Mouse (Mus musculus) ovary, postnatal 10 days (tissue): ENCODE data around the gene Rgsl1.
"Not testable (repeated sequence)": the region's sequence is repeated elsewhere in the genome, so short reads cannot be mapped to it uniquely, and the experiment has no call there.

Source experiments
- DNase-seq: peaks from one replicate; pipeline ENCODE4 v3.0.0; 2022; ENCODE audit warnings: low spot score

Rgsl1 gene

DNA sequence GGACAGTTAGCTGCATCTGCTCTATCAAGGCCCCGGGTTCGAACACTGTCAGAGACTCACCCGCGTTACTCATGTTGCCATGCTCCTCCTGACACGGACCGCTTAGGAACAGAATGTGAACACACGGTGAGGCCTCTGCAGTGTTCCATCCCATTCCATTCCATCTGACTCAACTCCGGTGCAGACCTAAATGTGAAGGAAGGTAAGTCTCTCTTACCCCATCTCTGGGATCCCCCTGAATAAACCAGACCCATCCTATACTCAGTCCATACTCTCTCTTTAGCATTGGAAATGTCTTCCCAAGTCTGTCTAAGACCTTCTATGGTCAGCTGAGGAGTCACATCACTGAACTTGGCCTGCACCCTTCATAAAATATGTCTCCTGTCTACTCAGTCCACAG, at the start of gene Rgsl1:
TSS of gene Rgsl1 (minus strand) at position 101 of the 400 bp plus-strand sequence.
- no peak for DNase-seq

GRCm38 (mm10) chr1:153891442-153891841, 47.5 kb upstream of the Rgsl1 start, which contains the start of gene Teddm1a:
Gene Teddm1a, plus strand, starts transcription at chr1:153891742.
- DNase-seq, result no peak

DNA sequence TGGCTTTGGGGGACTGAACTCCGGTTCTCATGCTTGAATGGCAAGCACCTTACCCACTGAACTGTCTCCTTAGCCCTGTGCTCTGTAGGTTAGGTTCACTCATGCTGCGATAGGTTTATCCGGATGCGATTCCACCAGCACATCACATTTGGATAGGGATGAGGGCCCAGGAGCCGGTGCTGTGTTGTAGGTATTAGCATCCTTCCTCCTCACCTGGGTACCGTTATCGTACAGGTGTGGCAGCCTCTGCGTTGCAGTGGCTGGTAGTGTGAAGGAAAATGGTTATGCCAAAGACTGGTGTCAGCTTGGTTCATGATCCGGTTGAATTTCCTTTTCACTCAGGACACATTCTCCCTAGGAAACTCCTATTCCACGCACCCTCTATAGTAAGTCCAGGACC, 46.2 kb upstream of the Rgsl1 start:
- no peak for DNase-seq

GRCm38 (mm10) chr1:153886024-153886633, 42.2 kb upstream of the Rgsl1 start:
- no peak for DNase-seq

GRCm38 (mm10) chr1:153880391-153880790, 36.4 kb upstream of the Rgsl1 start:
- not testable (repeated sequence) for DNase-seq

DNA sequence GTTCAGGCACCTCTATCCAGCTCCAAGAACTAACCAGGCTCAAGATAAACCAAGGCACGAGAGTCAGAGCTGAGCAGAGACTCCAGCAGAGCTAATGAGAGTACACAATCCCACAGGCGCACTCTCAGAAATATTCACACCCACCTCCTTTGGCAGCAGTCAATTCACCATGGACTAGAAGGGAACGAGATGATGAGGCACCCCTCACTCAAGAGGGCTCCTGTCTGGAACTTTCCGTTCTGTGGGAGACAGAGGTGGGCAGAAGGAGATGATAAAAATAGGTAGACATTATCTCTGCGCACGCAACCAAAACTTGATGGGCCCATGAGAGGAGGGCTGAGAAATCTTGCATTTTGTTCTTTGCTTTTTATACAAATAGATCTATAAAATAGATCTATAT, 30.1 kb upstream of the Rgsl1 start, which contains the start of gene Teddm1b:
TSS of gene Teddm1b (plus strand) at position 301 of the 400 bp plus-strand sequence.
- DNase-seq, result no peak

DNA sequence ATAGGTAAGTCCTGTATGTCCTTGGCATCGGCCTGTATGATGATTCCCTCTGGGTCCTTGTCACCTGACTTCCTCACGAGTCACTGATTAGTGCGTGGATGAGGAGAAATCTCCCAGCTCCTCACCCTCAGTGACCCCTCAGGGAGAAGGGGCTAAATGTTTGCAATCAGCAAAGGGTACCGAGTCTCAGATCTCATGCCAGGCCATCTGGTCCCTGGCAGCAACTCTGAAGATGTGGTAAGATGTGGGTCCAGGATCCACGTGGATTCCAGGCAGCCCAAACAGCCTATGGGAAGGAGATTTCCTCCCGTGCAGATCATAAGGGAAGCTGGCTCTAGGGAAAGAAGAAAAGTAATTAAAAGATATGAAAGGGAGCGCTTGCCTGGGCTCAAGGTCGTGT, 12.0 kb upstream of the Rgsl1 start:
- DNase-seq, result no peak

- not testable (repeated sequence) for DNase-seq
Measured at GRCm38 (mm10) chr1:153852696-153853095, 8.8 kb upstream of the Rgsl1 start.

DNA sequence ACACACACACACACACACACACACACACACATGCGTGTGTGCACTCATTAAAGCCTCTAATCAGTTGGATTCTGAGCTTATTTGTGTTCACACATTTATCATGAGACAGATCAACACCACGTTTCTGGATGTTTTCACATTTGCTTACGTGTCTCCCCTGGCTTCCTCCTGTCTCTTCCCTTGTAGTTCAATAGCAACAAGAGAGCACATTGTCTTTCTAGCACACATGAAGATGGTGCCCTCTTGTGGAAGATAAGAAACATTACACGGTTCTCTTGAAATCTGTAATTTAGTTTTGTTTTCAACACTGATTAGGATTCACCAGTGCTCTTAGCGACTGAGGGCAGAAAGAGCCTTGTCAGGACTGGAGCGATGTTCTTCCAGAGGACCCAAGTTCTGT, 2.9 kb upstream of the Rgsl1 start:
- no peak for DNase-seq

GRCm38 (mm10) chr1:153846420-153846819, 2.5 kb upstream of the Rgsl1 start:
- no peak for DNase-seq

DNA sequence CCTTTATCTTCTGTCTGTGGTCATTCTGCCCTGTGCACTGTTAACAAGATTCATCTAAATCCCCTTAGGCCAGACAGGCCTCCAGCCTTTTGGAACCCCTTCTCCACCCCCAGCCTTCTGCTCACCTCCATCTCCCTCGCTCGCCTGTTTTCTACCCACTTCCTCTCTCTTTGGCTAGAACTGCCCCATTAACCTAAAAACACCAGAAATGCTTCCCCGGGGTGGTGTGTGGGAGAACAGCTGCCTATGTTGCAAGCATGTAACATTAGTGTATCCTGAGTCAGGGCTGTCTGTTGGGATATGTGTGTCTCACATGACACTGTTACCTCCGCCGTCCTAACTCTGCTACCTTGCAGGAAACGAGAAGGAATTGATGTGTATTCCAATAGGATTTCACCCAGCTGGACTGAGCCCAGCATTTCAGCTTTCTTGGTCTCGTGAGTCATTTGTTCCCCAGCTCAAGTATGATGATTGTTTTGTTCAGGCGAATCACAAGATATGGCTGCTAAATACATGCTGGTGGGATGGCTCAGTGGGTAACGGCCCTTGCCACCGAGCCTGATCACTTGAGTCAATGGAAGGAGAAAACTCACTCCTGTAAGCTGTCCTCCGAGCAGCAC, 1.7 kb downstream of the Rgsl1 start:
- DNase-seq, result no peak

GRCm38 (mm10) chr1:153836036-153836435, 7.9 kb downstream of the Rgsl1 start:
- DNase-seq, result no peak

- DNase-seq, result no peak
Measured at GRCm38 (mm10) chr1:153830746-153831145, 13.2 kb downstream of the Rgsl1 start.

DNA sequence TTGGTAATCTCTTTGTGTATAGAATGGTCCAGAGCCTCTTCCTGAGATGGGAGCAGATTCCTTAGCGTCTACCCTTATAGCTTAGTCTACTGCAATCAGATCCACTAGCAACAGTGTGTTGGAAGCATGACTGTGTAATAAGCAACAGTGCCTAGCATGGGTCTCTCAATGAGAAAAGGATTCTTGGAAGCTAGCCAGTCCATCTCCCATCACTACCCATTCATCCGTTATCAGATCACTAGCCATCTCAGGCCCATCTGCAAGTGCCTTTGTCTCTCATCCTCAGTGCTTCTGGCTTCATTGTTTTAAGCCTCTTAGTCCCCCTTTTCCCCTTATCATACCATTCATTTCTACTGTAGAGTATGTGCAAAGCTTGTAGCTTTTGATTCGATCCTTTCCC, 23.7 kb downstream of the Rgsl1 start:
- no peak for DNase-seq

DNA sequence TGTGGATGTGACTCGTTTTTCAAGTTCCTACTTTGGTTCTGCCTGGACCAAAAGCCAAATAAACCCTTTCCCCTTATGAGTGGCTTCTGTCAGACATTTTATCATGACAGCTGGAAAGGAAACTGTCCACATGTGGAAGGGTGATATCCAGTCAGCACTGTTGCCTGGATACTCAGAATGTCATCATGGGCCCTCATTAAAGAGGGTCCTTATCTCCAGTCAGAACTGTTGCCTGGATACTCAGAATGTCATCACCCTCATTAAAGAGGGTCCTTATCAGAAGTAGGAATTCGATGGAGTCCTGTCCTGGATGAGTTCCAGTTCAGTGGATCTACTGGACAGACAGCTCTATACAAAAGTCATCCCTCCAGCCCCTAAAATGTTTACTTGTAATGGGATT, 29.7 kb downstream of the Rgsl1 start:
- no peak for DNase-seq

- DNase-seq, result peak; percentile 18
Measured at GRCm38 (mm10) chr1:153807390-153807993, 36.5 kb downstream of the Rgsl1 start.

DNA sequence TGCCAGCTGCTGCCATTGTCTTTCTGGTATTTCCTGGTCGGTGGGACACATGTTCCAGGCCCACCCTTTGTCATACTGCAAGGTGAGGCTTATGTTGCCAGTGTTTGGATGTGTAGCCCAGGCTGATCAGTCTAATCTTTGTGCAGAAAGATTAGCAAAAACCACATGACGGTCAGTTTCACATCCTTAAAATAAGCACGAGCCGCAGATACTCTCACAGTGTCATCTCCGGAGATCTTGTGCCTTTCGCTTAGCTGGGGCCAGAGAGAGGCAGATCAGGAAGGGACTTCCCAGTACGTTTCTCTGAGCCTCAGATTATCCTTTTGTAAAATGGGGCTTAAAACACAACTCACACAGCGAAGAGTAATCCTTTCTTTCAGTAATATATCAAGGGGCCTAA, 40.4 kb downstream of the Rgsl1 start:
- DNase-seq, result no peak

DNA sequence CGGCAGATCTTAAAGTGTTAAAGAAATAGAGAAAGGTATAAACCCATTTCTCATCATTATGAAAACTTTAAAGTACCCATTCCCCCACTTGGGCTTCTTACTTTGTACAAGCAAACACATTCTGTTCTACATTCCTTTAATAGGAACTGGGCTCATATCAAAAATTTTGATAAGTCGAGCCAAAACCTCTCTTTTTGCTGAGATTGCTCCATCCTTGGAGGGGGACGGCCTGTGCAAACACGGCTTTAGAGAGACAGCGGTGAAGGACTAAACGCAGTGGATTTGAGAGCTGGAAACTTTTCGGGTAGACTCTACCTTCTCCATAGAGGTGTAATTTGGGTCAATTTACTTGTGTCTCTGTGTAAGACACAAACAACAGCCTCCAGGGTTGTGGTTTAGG, 41.3 kb downstream of the Rgsl1 start:
- DNase-seq, result no peak

DNA sequence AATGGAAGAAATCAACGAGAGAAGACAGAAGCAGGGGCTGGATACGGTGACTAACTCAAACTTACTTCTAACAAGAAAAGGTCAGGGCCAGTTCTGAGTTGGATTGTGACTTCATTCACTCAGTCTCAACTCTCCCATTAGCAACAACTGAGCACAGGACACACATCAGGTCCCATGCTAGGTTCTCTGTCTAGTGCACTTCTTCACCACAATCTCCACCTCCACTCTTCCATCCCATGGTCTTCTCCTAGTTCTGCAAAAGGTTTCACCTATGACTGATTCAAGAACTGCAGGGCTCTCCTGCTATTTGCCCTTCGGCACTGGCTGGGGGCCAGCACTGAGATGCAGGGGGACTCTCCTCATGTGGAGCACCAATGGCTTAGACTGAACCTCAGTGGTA, 49.7 kb downstream of the Rgsl1 start:
- no peak for DNase-seq

DNA sequence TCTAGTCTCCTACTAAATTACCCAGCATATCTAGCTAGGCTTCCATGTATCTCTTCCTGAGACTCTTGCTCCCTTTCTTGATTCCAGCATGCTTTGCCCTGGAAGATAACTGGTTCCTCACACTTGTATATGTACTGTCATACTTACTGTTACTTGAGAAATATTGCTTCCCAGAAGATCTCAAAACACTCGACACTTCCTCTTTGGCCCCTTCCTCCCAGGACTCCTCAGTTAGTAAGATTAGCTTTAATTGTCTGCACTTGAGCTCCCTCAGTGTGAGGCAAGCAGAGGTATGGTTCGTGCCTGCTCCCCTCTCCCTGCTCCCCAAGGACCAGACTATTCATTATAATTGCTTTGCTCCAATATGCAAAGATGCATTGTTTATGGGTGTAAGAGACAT, 53.2 kb downstream of the Rgsl1 start:
- DNase-seq, result no peak

- DNase-seq, result no peak
Measured at GRCm38 (mm10) chr1:153785608-153786007, 58.3 kb downstream of the Rgsl1 start.

DNA sequence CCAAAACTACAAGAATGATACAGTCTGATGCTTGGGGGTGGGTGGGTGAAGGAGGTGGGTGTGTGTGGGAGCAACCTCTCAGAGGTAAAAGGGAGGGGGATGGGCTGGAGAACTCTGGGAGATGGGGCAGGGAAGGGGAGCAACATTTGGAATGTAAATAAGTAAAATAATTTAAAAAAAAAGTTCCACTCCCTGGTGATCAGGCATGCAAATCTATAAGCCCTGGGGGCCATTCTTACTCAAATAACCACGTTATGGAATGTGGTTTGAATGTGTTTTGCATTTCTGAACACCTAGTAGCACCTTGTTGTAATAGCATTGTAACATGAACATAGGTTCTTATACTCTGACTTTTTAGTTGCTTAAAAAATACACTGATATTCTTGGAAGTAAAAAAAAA, 60.6 kb downstream of the Rgsl1 start:
- DNase-seq, result no peak

DNA sequence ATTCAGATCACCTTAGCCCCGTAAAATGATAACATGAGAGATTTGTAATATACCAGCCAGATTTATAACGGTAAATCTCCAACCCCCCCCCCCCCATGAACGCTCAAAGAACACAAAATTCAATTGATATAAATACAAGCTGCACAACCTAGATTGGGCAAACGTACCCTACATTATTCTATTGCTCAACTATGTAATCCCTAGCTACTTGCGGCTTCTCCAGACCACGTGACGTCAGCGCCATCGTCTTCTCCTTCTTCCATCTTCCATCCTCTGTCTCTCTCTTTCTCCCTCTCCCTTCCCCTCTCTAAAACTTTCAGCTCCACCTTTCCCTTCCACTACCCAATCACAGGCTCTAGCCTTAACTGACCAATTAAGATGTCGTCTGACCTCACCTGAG, 65.7 kb downstream of the Rgsl1 start:
- DNase-seq, result no peak

DNA sequence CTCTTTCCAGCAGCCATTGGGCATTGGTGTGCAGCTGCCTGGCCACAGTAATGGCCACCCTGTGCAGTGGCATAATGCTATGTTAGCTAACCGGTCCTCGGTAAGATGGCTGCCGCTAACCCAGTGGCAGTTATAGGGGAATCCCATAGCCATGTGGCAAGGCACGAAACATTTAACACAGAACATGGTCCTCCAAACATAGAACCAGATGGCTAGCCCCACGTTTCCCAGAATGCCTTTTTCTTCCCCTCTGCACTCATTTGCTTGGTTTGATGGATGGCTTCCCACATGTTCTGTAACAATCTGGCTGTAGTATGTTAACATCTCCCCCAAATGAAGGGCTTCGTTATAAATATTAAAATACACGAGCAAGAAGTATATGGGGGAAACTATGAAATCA, 67.7 kb downstream of the Rgsl1 start:
- no peak for DNase-seq
